Mouse (Mus musculus) left cerebral cortex, postnatal 14 days (tissue): ENCODE results near the gene Erg28. TPM values are rescaled to one million over a fixed set of nuclear protein-coding genes. Genes with fewer than 3 reads are reported as not detected.

Source experiments
- total RNA-seq, 2 experiments: library from RNA; stranded (reverse); gene quantifications; 2 replicates each; pipeline ENCODE4 v1.2.3; 2021

Erg28 gene
- total RNA-seq, 2 experiments from 2014 or later = 58.7 to 60.6 TPM

Other genes with a start within 250 kb of the Erg28 start
- gene Jdp2, start 225.5 kb downstream of the Erg28 start, total RNA-seq = 10 to 100 TPM; 45.5 to 68.8 TPM
- under 1 TPM in 1 of 2 experiments, not detected in 1; 0.88 TPM for gene Batf, start 137.9 kb downstream of the Erg28 start, total RNA-seq
- 1 to 10 TPM; 3.5 to 3.7 TPM for gene Flvcr2, start 78.0 kb downstream of the Erg28 start, total RNA-seq
- 10 to 100 TPM; 41.5 to 46.8 TPM for gene Ttll5, start 109 bp upstream of the Erg28 start, total RNA-seq